Mouse (Mus musculus) myocyte (in vitro differentiated cells): ENCODE results near the gene Lrrc36.

ENCODE experiments used
- CEBPB ChIP-seq: IDR thresholded peaks from 2 replicates; pipeline ENCODE4 v1.6.1; 2011; ENCODE audit warnings: mild to moderate bottlenecking, moderate library complexity; ENCODE audit not compliant: poor library complexity, insufficient read depth, severe bottlenecking
- E2F4 ChIP-seq: IDR thresholded peaks from one replicate; pipeline ENCODE4 v1.6.1; 2011; ENCODE audit warnings: mild to moderate bottlenecking, control low read depth, moderate library complexity; ENCODE audit not compliant: insufficient read depth
- MAX ChIP-seq: IDR thresholded peaks from one replicate; pipeline ENCODE4 v1.6.1; 2011; ENCODE audit warnings: low read depth, mild to moderate bottlenecking, control low read depth
- MYOG ChIP-seq, 3 experiments: IDR thresholded peaks; one replicate each; pipeline ENCODE4 v1.6.1; 2011; ENCODE audit warnings: control low read depth in 2 of 3, low read depth in 2 of 3, mild to moderate bottlenecking in 2 of 3; ENCODE audit not compliant: insufficient read length in 2 of 3, control insufficient read depth in 1 of 3, insufficient read depth in 1 of 3
- POLR2A ChIP-seq: IDR thresholded peaks from one replicate; pipeline ENCODE4 v1.6.1; 2011; ENCODE audit warnings: low read depth, mild to moderate bottlenecking, control low read depth, moderate library complexity; ENCODE audit not compliant: insufficient read length
- POLR2AphosphoS2 ChIP-seq: IDR thresholded peaks from one replicate; pipeline ENCODE4 v1.6.1; 2011; ENCODE audit warnings: low read depth, control low read depth; ENCODE audit not compliant: insufficient read length
- REST ChIP-seq: IDR thresholded peaks from one replicate; pipeline ENCODE4 v1.6.1; 2011; ENCODE audit warnings: mild to moderate bottlenecking, control low read depth, moderate library complexity; ENCODE audit not compliant: insufficient read depth, insufficient read length
- SRF ChIP-seq: IDR thresholded peaks from one replicate; pipeline ENCODE4 v1.6.1; 2011; ENCODE audit warnings: low read depth; ENCODE audit not compliant: control insufficient read depth, insufficient read length
- TCF12 ChIP-seq: IDR thresholded peaks from one replicate; pipeline ENCODE4 v1.6.1; 2011; ENCODE audit warnings: mild to moderate bottlenecking, control low read depth; ENCODE audit not compliant: poor library complexity, insufficient read depth, severe bottlenecking
- TCF3 ChIP-seq: IDR thresholded peaks from one replicate; pipeline ENCODE4 v1.6.1; 2011; ENCODE audit warnings: low read depth, control low read depth; ENCODE audit not compliant: insufficient read length
- USF1 ChIP-seq: IDR thresholded peaks from one replicate; pipeline ENCODE4 v1.6.1; 2011; ENCODE audit warnings: low read depth, mild to moderate bottlenecking, control low read depth, moderate library complexity

DNA sequence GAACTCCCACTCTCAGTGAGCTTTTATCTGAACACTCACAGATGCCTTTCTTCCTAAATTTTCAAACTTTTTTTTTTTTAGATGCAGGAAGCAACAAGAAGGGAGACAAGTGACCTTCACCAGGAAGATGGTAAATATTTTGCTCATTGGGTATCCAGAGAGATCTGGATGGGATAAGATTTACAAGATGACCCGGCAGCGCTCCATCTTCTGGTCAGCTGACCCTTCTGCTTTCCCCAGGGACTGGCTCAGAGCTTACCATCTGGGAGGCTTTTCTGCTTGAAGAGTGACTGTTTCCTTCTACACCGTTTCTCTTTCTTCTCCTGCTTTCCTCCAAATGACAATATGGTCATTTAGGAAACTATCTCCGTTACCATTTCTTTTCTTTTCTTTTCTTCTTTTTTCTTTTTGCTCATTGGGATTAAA lies 32.8 kb downstream of the Lrrc36 start:
- TF ChIP-seq POLR2A (no peak), MAX (no peak), REST (no peak), POLR2AphosphoS2 (no peak), E2F4 (no peak), USF1 (peak; percentile 77), CEBPB (no peak), TCF12 (no peak), SRF (no peak), MYOG (IDR thresholded peaks at IDR 0.05; ENCODE audit: control insufficient read depth in 1 of 3, insufficient read depth in 1 of 3, insufficient read length in 2 of 3, low read depth in 2 of 3) (no peak), TCF3 (no peak)
